ENCODE assay signal across 18 mouse cellular contexts in the genomic region with DNA sequence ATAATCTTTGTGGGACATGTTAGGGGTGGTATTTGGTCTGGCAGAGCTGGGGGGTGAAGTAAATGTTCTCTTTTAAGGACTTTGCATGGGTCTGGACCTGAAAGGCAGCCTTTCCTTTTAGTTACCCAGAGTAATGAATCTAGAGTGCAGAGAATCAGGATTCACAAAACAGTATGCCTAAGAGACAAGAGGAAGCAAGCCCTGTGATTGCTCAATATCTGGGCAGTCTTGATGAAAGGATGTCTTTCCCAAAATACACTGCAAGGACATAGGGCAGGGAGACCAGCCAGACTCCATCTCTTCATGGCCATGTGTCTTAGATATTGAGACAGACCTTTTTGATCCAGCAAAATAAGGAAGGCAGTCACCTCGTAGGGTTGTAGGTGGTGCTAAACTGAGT.
DNase-seq lines count a peak whose midpoint lies in the region; TF ChIP-seq lines count a peak whose summit lies in the region.
"Had no signal": no experiment of that assay in that cellular context is flagged by ENCODE, and none has a peak within 500 bp of the region (broad histone marks: within the 10 kb centered on the region; RNA-seq: fewer than 3 reads in every experiment).

No protein-coding gene starts in this region.

- H3K27me3 ChIP-seq in myocyte (ENCODE audit: control insufficient read depth, insufficient read depth, insufficient read length): no peaks in the 10 kb centered on the region
- H3K27me3 ChIP-seq: midbrain, embryonic 12.5 days; neural tube, embryonic 12.5 days; stomach, embryonic 15.5 days had no signal

- H3K36me3 ChIP-seq in myocyte (ENCODE audit: control insufficient read depth, insufficient read depth): no peaks in the 10 kb centered on the region
- H3K36me3 ChIP-seq: limb, embryonic 10.5 days; midbrain, embryonic 12.5 days; neural tube, embryonic 12.5 days; stomach, embryonic 15.5 days had no signal

- intact Hi-C loops in gastrocnemius, postnatal 14 days (cut with DNase I; ENCODE audit: low total_unique reads): no loop called here

- TF ChIP-seq POLR2A in myocyte (IDR thresholded peaks at IDR 0.05; ENCODE audit: insufficient read length, low read depth): no peak

- no peaks in the 10 kb centered on the region for H3K79me2 ChIP-seq in myocyte (ENCODE audit: control insufficient read depth, insufficient read depth)

- no peak overlapping the region for H3K4me3 ChIP-seq in myocyte
- H3K4me3 ChIP-seq: limb, embryonic 10.5 days; midbrain, embryonic 12.5 days; neural tube, embryonic 12.5 days; stomach, embryonic 15.5 days had no signal

- peak overlapping the region; percentile 57 for H3K4me2 ChIP-seq in myocyte (ENCODE audit: low read depth)
- H3K4me2 ChIP-seq: hindbrain, embryonic 14.5 days; midbrain, embryonic 12.5 days; neural tube, embryonic 12.5 days; stomach, embryonic 15.5 days had no signal

- DNase-seq in gastrocnemius, postnatal 14 days: peak; percentile 16
- DNase-seq in gastrocnemius, adult 8-10 months (ENCODE audit: low spot score in 2 of 2): no peak
- peak; percentile 23 for DNase-seq in layer of hippocampus, adult 9-11 months
- DNase-seq in layer of hippocampus, adult 8-10 months (ENCODE audit: low spot score in 2 of 2): no peak
- peak; percentile 71 for DNase-seq in NIH3T3 (ENCODE audit: low read depth)
- DNase-seq in kidney, adult 8-10 months: no peak
- DNase-seq: embryo, embryonic 11 days; forebrain, postnatal 0 days; kidney, adult 9 months; kidney, postnatal 36 days; liver, postnatal 0 days; thymus, adult 2 months had no signal

- H3ac ChIP-seq in myocyte (ENCODE audit: control insufficient read depth, insufficient read length): no peak overlapping the region

TF ChIP-seq in myocyte, 11 proteins besides CTCF, POLR2A, EP300 and RAD21:
- TF ChIP-seq REST (IDR thresholded peaks at IDR 0.05; ENCODE audit: insufficient read depth, insufficient read length): no peak
- TF ChIP-seq CEBPB (IDR thresholded peaks at IDR 0.05; ENCODE audit: insufficient read depth, poor library complexity, severe bottlenecking): peak; percentile 98
- no peak for TF ChIP-seq MAX (IDR thresholded peaks at IDR 0.05; ENCODE audit: low read depth)
- no peak for TF ChIP-seq USF1 (IDR thresholded peaks at IDR 0.05; ENCODE audit: low read depth)

Comparison
In these comparisons a context has a peak if more than half of its experiments do, and no peak if none do; other contexts are left out.
1. DNase-seq: peak in gastrocnemius, postnatal 14 days (single experiment), layer of hippocampus, adult 9-11 months (single experiment) and NIH3T3 (single experiment); none in gastrocnemius, adult 8-10 months (0 of 2), layer of hippocampus, adult 8-10 months (0 of 2) and kidney, adult 8-10 months (0 of 2).